Mouse (Mus musculus): ENCODE measurements around the gene Ccdc34.

Ccdc34 gene

GRCm38 (mm10) chr2:110210508-110211496 lies 193.2 kb downstream of the Ccdc34 start:
- no peak for DNase-seq (ENCODE audit: low read depth, low spot score)

GRCm38 (mm10) chr2:110214278-110214677 lies 196.7 kb downstream of the Ccdc34 start:
- DNase-seq (ENCODE audit: low read depth, low spot score) = no peak

GRCm38 (mm10) chr2:110214991-110215684 lies 197.5 kb downstream of the Ccdc34 start:
- no peak for DNase-seq (ENCODE audit: low read depth, low spot score)

GRCm38 (mm10) chr2:110215685-110216058 lies 198.1 kb downstream of the Ccdc34 start:
- DNase-seq (ENCODE audit: low read depth, low spot score) = no peak

GRCm38 (mm10) chr2:110220492-110220891 lies 202.9 kb downstream of the Ccdc34 start:
- DNase-seq (ENCODE audit: low read depth, low spot score) = no peak

GRCm38 (mm10) chr2:110222793-110223192 lies 205.2 kb downstream of the Ccdc34 start:
- no peak for DNase-seq (ENCODE audit: low read depth, low spot score)
